Mouse (Mus musculus) gastrocnemius, adult 8-10 months (tissue): Measurements from ENCODE around the gene Kif24. TPM values are rescaled to one million over a fixed set of nuclear protein-coding genes. Genes with fewer than 3 reads are reported as not detected.

ENCODE experiments used
- DNase-seq, 2 experiments: peaks; one replicate each; pipeline ENCODE4 v3.0.0; 2022; ENCODE audit warnings: low spot score in 2 of 2
- total RNA-seq, 4 experiments: library from RNA; stranded (reverse); gene quantifications; 2 replicates each; pipeline ENCODE4 v1.2.4; 2022

Gene Kif24
- total RNA-seq, 4 experiments from 2014 or later = 0.12 to 0.36 (median 0.15) TPM

DNA sequence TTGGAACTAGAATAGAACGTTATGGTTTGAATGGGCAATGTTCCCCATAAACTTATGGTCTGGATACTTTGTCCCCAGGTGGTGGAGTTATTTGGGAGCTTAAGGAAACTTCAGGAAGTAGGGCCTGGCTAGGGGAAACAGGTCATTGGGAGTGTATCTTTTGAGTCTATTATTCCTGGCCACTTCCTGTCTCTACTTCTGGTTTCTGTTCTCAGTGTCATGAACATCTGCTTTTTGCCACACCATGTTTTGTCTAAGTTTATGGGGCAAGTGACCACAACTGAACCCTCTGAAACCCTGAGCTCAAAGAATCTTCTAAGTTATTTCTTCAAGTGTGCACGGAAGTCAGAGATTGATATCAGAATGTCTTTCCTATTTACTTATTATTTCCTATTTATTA, 57.3 kb downstream of the Kif24 start:
- DNase-seq = no peak

DNA sequence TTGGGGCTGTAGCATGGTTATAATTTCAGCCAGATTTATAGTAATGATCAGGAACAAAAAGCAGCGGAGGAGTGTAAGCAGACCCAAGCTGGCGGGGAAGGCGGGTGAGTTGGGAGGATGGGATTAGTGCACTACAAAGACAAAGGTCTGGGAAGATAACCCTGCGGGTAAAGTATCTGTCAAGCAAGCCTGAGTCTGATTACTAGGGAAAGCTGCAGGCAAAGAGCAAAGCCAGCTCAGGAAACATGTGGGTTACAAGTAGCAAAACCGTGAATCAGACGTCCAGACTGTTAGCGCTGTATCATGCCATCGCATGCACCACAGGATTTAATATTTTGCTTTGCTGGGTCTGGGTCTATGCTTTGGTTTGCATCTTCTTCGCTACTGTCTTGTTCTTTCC, 58.1 kb downstream of the Kif24 start:
- no peak for DNase-seq

GRCm38 (mm10) chr4:41401573-41401972, 63.1 kb downstream of the Kif24 start:
- no peak for DNase-seq

- no peak for DNase-seq
Measured at GRCm38 (mm10) chr4:41401167-41401566, 63.5 kb downstream of the Kif24 start.

DNA sequence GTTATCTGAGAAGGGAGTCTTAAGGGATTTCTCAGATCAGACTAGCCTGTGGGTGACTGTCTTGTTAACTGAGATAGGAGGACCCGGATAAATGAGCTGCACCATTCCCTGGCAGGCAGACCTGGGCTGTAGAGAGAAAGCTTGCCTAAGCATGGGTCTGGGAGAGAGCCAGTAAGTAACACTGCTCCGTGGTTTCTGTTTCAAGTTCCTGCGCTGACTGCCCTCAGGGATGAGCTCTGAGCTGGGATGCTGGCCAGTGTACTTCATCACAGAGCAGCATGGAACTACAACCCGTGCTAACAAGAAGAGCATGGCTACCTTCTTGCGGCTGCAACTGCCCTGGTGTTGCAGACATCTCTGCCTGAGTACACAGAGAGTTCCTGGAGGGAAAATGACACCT, 64.8 kb downstream of the Kif24 start:
- peak; percentile 69 to 82 for DNase-seq

DNA sequence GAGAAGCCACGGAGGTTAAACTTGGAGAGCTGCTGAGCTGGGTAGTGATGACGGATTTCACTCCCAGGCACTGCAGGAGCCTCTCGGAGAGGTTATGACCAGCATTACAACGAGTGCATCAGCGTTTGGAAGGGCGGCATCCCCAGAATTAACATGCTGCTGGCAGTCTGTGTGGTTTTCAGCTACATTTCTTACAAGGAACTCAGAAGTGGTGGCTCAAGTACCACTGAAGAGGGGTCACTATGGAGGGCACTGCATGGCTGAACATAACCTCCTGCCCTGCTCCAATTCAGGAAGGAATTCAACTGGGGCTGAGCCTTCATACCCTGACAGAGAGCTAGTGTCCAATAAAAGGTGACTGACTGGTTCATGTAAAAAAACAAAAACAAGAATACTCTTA, 66.3 kb downstream of the Kif24 start:
- no peak for DNase-seq

DNA sequence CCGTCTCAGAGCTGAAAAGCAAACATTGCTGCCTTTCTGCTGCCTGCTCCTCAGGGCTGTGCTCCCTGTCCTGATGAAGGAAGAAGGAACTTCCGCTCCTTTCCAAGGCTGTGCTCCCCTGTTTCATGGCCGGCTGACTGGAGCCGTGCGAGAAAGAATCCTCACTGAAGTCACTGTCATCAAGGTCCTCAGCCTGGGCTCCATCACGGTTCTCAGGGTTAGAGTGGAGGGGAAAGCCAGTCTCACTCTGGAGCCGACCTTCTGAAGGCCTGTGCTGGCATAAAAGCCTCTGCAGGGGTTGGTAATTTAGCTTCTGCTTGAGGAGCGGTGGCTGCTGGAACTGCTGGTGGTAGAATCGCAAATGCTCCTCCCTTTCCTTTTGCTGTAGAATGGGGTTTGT, 70.0 kb downstream of the Kif24 start:
- DNase-seq = no peak

DNA sequence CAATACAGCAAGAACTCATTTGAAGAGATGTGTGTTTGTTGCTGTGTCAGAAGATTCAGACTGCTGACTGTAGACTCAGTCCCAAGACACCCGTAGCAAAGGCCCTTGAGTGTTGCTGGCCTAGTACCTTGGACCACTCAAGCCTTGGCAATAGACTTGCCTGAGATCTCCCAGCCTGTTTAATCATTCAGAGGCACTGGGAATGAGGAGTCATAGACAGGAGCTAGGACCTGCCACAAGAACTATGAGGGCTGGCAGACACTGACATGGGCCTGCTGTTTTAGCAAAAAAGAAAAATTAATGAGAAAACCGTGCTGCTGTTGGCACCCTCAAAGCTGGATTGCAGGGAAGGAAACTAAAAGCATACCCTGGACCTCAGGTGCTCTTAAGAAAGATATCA, 73.7 kb downstream of the Kif24 start:
- no peak for DNase-seq

DNA sequence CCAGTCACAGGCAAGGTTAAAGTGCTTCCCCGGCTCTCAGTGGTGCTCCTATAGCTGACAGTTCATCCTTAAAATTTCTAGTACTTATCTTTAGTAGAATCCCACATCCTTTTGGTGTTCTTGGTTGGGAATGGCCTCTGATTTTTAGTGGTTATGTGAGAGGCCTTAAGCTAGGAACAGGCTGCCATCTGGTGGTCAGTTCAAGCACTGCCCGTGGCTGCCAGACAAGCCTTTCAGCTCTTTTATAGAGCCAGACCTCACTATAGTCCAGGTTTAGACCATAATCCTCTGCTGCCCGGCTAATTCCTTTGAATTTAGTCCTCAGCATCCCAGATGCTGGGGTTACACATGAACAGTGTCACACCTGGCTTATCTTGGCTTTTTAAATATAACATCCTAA, 74.6 kb downstream of the Kif24 start:
- peak; percentile 70 to 76 for DNase-seq

GRCm38 (mm10) chr4:41389240-41389639, 75.4 kb downstream of the Kif24 start:
- no peak for DNase-seq

- no peak for DNase-seq
Measured at GRCm38 (mm10) chr4:41388616-41389015, 76.1 kb downstream of the Kif24 start.

GRCm38 (mm10) chr4:41387755-41388469, 76.8 kb downstream of the Kif24 start:
- DNase-seq = peak in 1 of 2 experiments; percentile 12

GRCm38 (mm10) chr4:41386412-41386975, 78.2 kb downstream of the Kif24 start:
- DNase-seq = no peak

- no peak for DNase-seq
Measured at GRCm38 (mm10) chr4:41381213-41381950, 83.3 kb downstream of the Kif24 start.

GRCm38 (mm10) chr4:41377567-41377966, 87.1 kb downstream of the Kif24 start:
- DNase-seq = no peak

DNA sequence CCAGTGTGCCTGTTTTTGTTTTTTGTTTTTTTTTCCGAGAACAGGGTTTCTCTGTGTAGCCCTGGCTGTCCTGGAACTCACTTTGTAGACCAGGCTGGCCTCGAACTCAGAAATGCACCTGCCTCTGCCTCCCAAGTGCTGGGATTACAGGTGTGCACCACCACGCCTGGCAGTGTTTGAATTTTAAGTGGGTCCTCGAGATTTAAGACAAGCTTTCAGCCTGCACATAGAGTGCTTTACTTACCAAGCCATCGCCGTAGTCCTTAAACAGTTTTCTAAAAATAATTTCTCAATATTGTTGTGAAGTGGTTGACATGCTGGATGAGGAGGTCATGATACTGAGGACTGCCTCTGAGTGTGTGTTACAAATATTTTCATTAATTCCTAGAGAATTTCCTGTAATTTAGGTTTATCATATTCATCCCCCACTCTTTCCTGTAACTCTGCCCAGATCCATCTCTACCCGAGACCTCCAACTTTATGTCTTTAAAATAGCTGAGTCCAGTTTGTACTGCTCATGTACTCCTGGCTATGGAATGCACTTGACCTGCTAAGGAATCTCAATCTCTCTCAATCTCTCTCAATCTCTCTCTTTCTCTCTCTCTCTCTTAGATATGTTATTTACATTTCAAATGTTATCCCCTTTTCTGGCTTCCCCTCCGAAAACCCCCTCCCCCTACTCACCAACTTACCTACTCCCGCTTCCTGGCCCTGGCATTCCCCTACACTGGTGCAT, 94.8 kb downstream of the Kif24 start:
- no peak for DNase-seq

DNA sequence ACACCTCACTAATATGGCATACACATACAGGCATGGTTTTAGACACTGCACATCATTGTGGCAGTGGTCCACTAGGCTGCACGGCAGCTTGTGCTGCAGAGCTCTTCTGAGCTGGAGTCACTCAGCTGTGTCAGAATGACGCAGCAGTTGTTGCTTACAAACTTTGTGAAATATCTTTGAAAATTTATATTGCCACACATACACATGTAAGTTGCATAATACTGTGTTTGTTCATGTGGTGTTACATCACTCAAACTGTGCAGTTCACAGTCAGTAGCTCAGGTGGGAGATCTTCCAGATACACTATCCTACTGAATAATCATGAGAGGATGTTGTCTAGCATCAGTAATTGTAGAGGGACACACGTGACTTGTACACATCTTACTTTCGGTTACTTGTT, 96.5 kb downstream of the Kif24 start:
- no peak for DNase-seq

DNA sequence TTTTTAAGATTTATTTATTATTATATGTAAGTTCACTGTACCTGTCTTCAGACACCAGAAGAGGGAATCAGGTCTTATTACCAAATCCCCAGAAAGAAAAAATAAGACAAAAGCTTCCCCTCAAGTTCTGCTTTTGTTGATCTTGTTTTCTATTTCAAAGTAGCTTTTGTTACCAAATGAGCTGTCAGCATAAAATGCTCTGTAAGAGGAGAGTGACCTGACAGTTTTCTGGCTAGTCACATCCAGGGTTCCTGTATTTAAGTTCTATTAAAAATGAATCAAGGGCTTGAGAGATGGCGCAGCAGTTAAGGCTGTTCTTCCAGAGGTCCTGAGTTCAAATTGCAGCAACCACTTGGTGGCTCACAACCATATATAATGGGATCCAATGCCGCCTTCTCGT, 103.6 kb downstream of the Kif24 start:
- DNase-seq = no peak

GRCm38 (mm10) chr4:41359358-41359757, 105.3 kb downstream of the Kif24 start:
- DNase-seq = no peak

DNA sequence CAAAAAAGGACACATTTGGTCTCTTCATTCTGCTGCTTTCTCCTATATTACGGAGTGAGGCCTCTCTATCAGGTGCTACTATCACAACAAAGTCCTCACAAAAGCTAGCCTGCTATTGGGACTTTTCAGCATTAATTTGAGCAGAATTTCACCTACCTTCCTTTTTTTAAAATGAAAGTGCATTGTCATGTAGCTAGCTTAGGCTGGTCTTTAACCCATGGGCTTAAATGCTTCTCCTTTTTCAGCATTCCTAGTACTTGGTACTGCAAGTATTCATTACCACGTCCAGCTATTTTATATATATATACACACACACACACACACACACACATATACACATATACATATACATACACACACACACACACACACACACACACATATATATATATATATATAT, 106.0 kb downstream of the Kif24 start:
- no peak for DNase-seq

- no peak for DNase-seq
Measured at GRCm38 (mm10) chr4:41357154-41357553, 107.5 kb downstream of the Kif24 start.

DNA sequence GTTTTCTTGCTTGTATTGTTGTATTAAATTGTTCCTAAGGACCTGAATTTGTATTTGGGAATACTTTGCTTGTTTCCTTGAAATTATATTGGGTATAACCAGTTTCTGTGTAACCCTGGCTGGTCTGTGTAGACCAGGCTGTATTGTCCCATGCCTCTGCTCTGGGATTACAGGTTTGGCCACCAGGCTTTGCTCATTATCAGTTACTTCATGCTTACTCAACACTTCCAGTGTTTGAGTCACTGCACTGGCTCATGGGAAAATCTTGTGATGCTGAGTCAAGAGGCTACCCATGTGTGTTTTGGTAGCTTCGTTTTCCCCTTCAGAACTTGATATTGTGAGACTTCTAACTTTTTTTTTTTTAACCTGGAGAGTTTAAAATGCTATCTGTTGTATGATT, 111.4 kb downstream of the Kif24 start:
- no peak for DNase-seq
